Mouse (Mus musculus) T-cell, adult 2 months (primary cell): ENCODE measurements around the gene Abca1.

Experiments
- DNase-seq: peaks from one replicate; pipeline ENCODE4 v3.0.0; 2022; ENCODE audit warnings: low spot score

The Abca1 gene

DNA sequence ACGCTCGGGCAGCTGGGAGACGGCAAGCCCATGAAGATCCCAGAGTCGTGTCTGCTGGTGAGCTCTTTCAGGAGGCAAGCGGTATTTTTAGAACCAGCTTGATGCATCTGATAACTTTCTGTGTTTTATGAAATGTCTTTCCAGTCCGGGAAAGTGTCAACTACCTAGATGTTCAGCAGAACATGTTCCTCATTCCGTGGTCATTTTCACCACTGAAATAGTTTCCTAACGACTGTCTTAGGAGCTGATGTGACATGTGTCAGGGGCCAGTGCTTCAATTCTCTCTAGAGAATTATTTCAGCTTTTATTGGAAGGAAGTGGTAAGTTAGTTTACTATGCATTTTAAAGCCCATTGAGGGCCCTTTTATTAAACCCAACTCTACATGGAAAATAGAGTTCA, 159.5 kb downstream of the Abca1 start:
- no peak for DNase-seq

DNA sequence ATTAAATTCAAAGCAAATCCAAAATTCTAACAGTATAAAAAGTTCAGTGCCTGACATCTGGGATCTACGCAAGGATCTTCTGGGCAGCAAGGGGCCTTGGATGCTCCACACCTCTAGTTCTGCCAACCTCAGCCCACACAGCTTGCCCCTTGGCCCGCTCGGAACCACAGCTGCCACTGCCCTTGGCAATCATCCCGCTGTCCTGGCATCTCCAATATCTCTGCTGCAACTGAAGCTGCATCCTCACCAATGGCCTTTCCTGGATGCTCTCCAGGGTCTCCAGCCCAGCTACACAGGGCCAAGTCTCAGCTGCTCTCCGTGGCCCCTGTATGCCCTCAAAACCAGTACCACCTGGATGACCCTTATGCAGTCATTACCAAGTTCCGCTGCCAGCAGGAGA, 160.2 kb downstream of the Abca1 start:
- no peak for DNase-seq

DNA sequence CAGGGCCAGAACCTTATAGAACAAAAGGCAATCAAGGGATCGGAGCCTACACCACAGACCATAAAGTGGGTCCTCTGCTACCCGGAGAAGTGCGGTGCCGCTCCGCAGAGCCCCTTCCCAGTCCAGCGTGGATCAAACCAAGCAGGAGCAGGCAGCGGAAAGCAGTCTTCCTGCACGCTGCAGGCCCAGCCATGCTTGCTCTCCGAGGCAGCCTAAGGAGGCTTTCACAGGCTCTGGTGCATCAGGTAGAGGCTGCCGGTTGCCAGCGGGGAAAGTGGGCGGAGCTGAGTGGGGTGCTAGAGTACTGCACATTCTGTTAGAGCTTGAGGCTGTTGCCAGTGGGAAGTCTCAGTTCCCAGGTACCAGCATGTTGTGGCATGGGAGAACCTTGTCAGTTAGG, 170.4 kb downstream of the Abca1 start, which contains the start of gene Nipsnap3a:
Nipsnap3a (plus strand) TSS at position 25 of the 400 bp plus-strand sequence.
- DNase-seq, result no peak

- DNase-seq, result no peak
Observed at GRCm38 (mm10) chr4:52986266-52986665, 173.4 kb downstream of the Abca1 start.

DNA sequence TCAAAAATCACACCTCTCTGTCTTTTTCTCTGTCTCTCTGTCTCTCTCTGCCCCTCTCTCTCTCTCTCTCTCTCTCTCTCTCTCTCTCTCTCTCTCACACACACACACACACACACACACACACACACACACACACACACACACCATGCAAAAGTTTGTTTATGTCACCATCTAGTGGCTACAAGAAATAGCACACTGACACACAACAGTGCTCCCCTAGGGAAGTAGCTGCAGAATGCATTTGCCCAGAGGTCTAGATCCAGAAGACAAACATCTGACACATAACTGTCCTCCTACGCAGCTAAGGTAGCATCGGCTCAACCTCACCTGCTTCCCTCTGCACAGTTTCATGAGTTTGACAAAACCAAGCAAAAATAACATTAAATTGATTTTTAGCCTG, 174.5 kb downstream of the Abca1 start:
- no peak for DNase-seq
